Mouse (Mus musculus) small intestine, adult 2 months (tissue): ENCODE data around the gene Rybp.

Experiments used
- CTCF ChIP-seq: fragments of 200-500 bp; IDR thresholded peaks from 2 replicates; pipeline ENCODE4 v1.5.1; 2012; ENCODE audit warnings: low read depth, mild to moderate bottlenecking, control low read depth, inconsistent platforms, low read length, moderate library complexity, mixed read lengths; ENCODE audit not compliant: insufficient replicate concordance, insufficient read length; ENCODE audit errors: extremely low read depth
- POLR2A ChIP-seq: fragments of 200-500 bp; IDR thresholded peaks from 2 replicates; pipeline ENCODE4 v1.6.1; 2012; ENCODE audit warnings: low read depth, mild to moderate bottlenecking, control low read depth, inconsistent platforms, low read length, moderate library complexity

DNA sequence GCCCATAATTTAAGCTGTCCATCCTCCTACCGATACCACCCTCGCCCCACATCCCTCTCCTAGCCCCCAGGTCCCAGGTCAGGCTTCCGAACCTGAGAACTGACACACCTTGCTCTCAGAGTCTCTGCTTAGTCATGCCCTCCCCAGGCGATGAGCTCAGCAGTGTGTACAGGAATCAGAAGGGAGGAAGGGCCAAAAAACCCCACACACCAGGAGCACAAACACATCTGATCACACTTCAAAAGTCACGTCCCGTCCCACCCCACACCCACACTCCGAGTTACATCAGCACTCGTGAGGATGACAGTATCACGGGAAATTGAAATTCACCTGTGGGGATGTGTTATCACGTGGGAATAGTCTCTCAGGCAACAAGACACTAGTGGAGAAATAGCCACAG lies 97.0 kb downstream of the Rybp start:
- no peak for TF ChIP-seq POLR2A
- TF ChIP-seq CTCF, result no peak
